Mouse (Mus musculus): ENCODE results near the gene Patl2. TPM values are rescaled to one million over a fixed set of nuclear protein-coding genes. Genes with fewer than 3 reads are reported as not detected.

Patl2 gene
- total RNA-seq, 2 experiments from 2014 or later = not detected

GRCm38 (mm10) chr2:122180051-122180822 lies 5.8 kb downstream of the Patl2 start:
- intact Hi-C loops (cut with DNase I) = no loop called here
- no peak for DNase-seq

- intact Hi-C loops (cut with DNase I) = no loop called here
- DNase-seq = no peak
Measured at GRCm38 (mm10) chr2:122172188-122172587, 13.8 kb downstream of the Patl2 start.

- no peak for DNase-seq
- intact Hi-C loops (cut with DNase I) = no loop called here
Measured at GRCm38 (mm10) chr2:122171292-122171691, 14.7 kb downstream of the Patl2 start.

- intact Hi-C loops (cut with DNase I) = no loop called here
- no peak for DNase-seq
Measured at GRCm38 (mm10) chr2:122164293-122164692, 21.7 kb downstream of the Patl2 start.

GRCm38 (mm10) chr2:122163430-122164195 lies 22.4 kb downstream of the Patl2 start:
- intact Hi-C loops (cut with DNase I) = no loop called here

GRCm38 (mm10) chr2:122162529-122162928 lies 23.5 kb downstream of the Patl2 start:
- DNase-seq = no peak
- intact Hi-C loops (cut with DNase I) = no loop called here

More at GRCm38 (mm10) chr2:122163430-122164195, 22.4 kb downstream of the Patl2 start:
- peak in 1 of 2 experiments; percentile 16 for DNase-seq

GRCm38 (mm10) chr2:122161542-122161941 lies 24.4 kb downstream of the Patl2 start:
- DNase-seq = peak in 1 of 2 experiments; percentile 14
- intact Hi-C loops (cut with DNase I) = loop anchor here (2.0 kb wide), 1 partner anchor 43 kb away; the partner anchor contains the start of gene Spg11

- intact Hi-C loops (cut with DNase I) = loop anchor here (1.0 to 2.0 kb wide), 2 partner anchors 42 to 90 kb away; partner anchors contain the start of gene Spg11
- peak; percentile 89 to 94 for DNase-seq
Measured at GRCm38 (mm10) chr2:122160680-122161079, 25.3 kb downstream of the Patl2 start, which contains the start of gene Trim69. TSS of gene Trim69 (plus strand) at chr2:122160700.

- DNase-seq = no peak
- intact Hi-C loops (cut with DNase I) = loop anchor here (1.0 to 2.0 kb wide), 2 partner anchors 41 to 89 kb away; partner anchors contain the start of gene Spg11
Measured at GRCm38 (mm10) chr2:122159667-122160066, 26.3 kb downstream of the Patl2 start.

- no peak for DNase-seq
- intact Hi-C loops (cut with DNase I) = no loop called here
Measured at GRCm38 (mm10) chr2:122158362-122158802, 27.6 kb downstream of the Patl2 start.

- intact Hi-C loops (cut with DNase I) = no loop called here
- DNase-seq = no peak
Measured at GRCm38 (mm10) chr2:122157561-122157960, 28.4 kb downstream of the Patl2 start.

GRCm38 (mm10) chr2:122156051-122156700 lies 29.8 kb downstream of the Patl2 start:
- intact Hi-C loops (cut with DNase I) = no loop called here
- no peak for DNase-seq

- intact Hi-C loops (cut with DNase I) = no loop called here
- no peak for DNase-seq
Measured at GRCm38 (mm10) chr2:122155292-122155691, 30.7 kb downstream of the Patl2 start.

GRCm38 (mm10) chr2:122154479-122154878 lies 31.5 kb downstream of the Patl2 start:
- intact Hi-C loops (cut with DNase I) = no loop called here
- DNase-seq = no peak

GRCm38 (mm10) chr2:122153681-122154365 lies 32.2 kb downstream of the Patl2 start:
- DNase-seq = no peak
- intact Hi-C loops (cut with DNase I) = no loop called here

- intact Hi-C loops (cut with DNase I) = no loop called here
- no peak for DNase-seq
Measured at GRCm38 (mm10) chr2:122152850-122153249, 33.1 kb downstream of the Patl2 start.

- DNase-seq = no peak
- intact Hi-C loops (cut with DNase I) = no loop called here
Measured at GRCm38 (mm10) chr2:122151221-122151620, 34.8 kb downstream of the Patl2 start.

- intact Hi-C loops (cut with DNase I) = no loop called here
Measured at GRCm38 (mm10) chr2:122149716-122150115, 36.3 kb downstream of the Patl2 start.

GRCm38 (mm10) chr2:122149316-122149715 lies 36.7 kb downstream of the Patl2 start:
- intact Hi-C loops (cut with DNase I) = no loop called here
- no peak for DNase-seq

More at GRCm38 (mm10) chr2:122149716-122150115, 36.3 kb downstream of the Patl2 start:
- no peak for DNase-seq

- peak; percentile 75 to 80 for DNase-seq
- intact Hi-C loops (cut with DNase I) = no loop called here
Measured at GRCm38 (mm10) chr2:122148242-122148917, 37.6 kb downstream of the Patl2 start.
